Mouse (Mus musculus) hindbrain, embryonic 12.5 days (tissue): ENCODE measurements around the gene Hoxa5. TPM values are rescaled to one million over a fixed set of nuclear protein-coding genes. Genes with fewer than 3 reads are reported as not detected.

Experiments
- ATAC-seq: fragments of 200-750 bp; cut with Nextera tagmentation; 2 replicates; pipeline ENCODE4 v1.8.0; 2017; ENCODE audit warnings: moderate TSS enrichment; ENCODE audit not compliant: low FRiP score
- H3K27ac ChIP-seq: fragments of 300-500 bp; sonication (generic); 2 replicates; pipeline ENCODE4 v1.5.1; 2016; ENCODE audit warnings: mild to moderate bottlenecking
- H3K27me3 ChIP-seq: fragments of 300-500 bp; sonication (generic); 2 replicates; pipeline ENCODE4 v1.6.1; 2016; ENCODE audit warnings: mild to moderate bottlenecking
- H3K36me3 ChIP-seq: fragments of 300-500 bp; sonication (generic); 2 replicates; pipeline ENCODE4 v1.6.1; 2016; ENCODE audit warnings: mild to moderate bottlenecking
- H3K4me1 ChIP-seq: fragments of 300-500 bp; sonication (generic); 2 replicates; pipeline ENCODE4 v1.6.1; 2016
- H3K4me2 ChIP-seq: fragments of 300-500 bp; sonication (generic); replicated peaks from 2 replicates; pipeline ENCODE4 v1.6.1; 2016; ENCODE audit warnings: mild to moderate bottlenecking
- H3K4me3 ChIP-seq: fragments of 300-500 bp; sonication (generic); 2 replicates; pipeline ENCODE4 v1.5.1; 2016; ENCODE audit warnings: mild to moderate bottlenecking
- H3K9ac ChIP-seq: fragments of 300-500 bp; sonication (generic); 2 replicates; pipeline ENCODE4 v1.6.1; 2016; ENCODE audit warnings: mild to moderate bottlenecking, moderate library complexity
- H3K9me3 ChIP-seq: fragments of 300-500 bp; sonication (generic); replicated peaks from 2 replicates; pipeline ENCODE4 v1.6.1; 2016; ENCODE audit warnings: mild to moderate bottlenecking
- WGBS: fragments of 180-500 bp; shearing (Covaris S2); methylation state at CpG from one replicate; pipeline ENCODE4 v1.1.7; 2016; 5-methylcytosine and 5-hydroxymethylcytosine counted together
- polyA plus RNA-seq: library from polyadenylated mRNA; unstranded; fragments of >200 nt; fragmentation: Nextera tagmentation; extraction: Ambion mirVana; gene quantifications from 2 replicates; pipeline ENCODE4 v1.2.1, GENCODE M21; 2016

The Hoxa5 gene
- polyA plus RNA-seq, 1 experiment from 2014 or later, result 53.4 TPM

- H3K4me1 ChIP-seq, result peaks cover 9% of the 10 kb centered on the region
- H3K27me3 ChIP-seq, result peaks cover 98% of the 10 kb centered on the region
- no peaks in the 10 kb centered on the region for H3K36me3 ChIP-seq
- peak; percentile 79 for ATAC-seq
- H3K4me2 ChIP-seq, result peak overlapping the region; percentile 66
- no peaks in the 10 kb centered on the region for H3K9me3 ChIP-seq
- H3K4me3 ChIP-seq, result peak overlapping the region; percentile 52
- peak overlapping the region; percentile 59 for H3K9ac ChIP-seq
- peak overlapping the region; percentile 89 for H3K27ac ChIP-seq
- under 1% methylated on average over 43 of the region's 55 CpGs for WGBS
These were observed 12.4 kb downstream of the Hoxa5 start for GRCm38 (mm10) chr6:52191860-52192550.

- WGBS, result 2% methylated on average over 54 of the region's 102 CpGs
- Histone ChIP-seq H3K9me3 (no peaks in the 10 kb centered on the region), H3K4me3 (peak within 1 kb of the TSS; percentile 52), H3K27me3 (peaks cover 98% of the 10 kb centered on the region), H3K9ac (peak within 1 kb of the TSS; percentile 85), H3K4me1 (peaks cover 9% of the 10 kb centered on the region), H3K36me3 (no peaks in the 10 kb centered on the region), H3K27ac (peak within 1 kb of the TSS; percentile 97), H3K4me2 (peak within 1 kb of the TSS; percentile 66)
- peak; percentile 30; the same call in 1 of the 2 replicates for ATAC-seq
These were observed 13.2 kb downstream of the Hoxa5 start, which contains the start of gene Hoxa4 for GRCm38 (mm10) chr6:52190906-52191810. Hoxa4 (minus strand) TSS chr6:52191753.

- H3K4me2 ChIP-seq, result peak overlapping the region; percentile 66
- peak overlapping the region; percentile 52 for H3K4me3 ChIP-seq
- H3K4me1 ChIP-seq, result peaks cover 13% of the 10 kb centered on the region
- H3K27me3 ChIP-seq, result peaks cover 99% of the 10 kb centered on the region
- ATAC-seq, result no peak
- H3K36me3 ChIP-seq, result no peaks in the 10 kb centered on the region
- under 1% methylated on average over 23 of the region's 23 CpGs for WGBS
- H3K9ac ChIP-seq, result peak overlapping the region; percentile 85
- peak overlapping the region; percentile 97 for H3K27ac ChIP-seq
- no peaks in the 10 kb centered on the region for H3K9me3 ChIP-seq
These were observed 14.0 kb downstream of the Hoxa5 start for GRCm38 (mm10) chr6:52190410-52190809.

- Histone ChIP-seq H3K4me1 (peaks cover 13% of the 10 kb centered on the region), H3K9ac (peak overlapping the region; percentile 85), H3K36me3 (no peaks in the 10 kb centered on the region), H3K27ac (peak overlapping the region; percentile 97), H3K27me3 (peaks cover 98% of the 10 kb centered on the region), H3K4me3 (peak overlapping the region; percentile 52), H3K9me3 (no peaks in the 10 kb centered on the region), H3K4me2 (peak overlapping the region; percentile 66)
- ATAC-seq, result no peak
- 4% methylated on average over 8 of the region's 8 CpGs for WGBS
These were observed 14.5 kb downstream of the Hoxa5 start for GRCm38 (mm10) chr6:52189909-52190308.

GRCm38 (mm10) chr6:52189172-52189591 lies 15.2 kb downstream of the Hoxa5 start:
- Histone ChIP-seq H3K27ac (peak overlapping the region; percentile 97), H3K4me2 (peak overlapping the region; percentile 66), H3K9ac (peak overlapping the region; percentile 53), H3K36me3 (no peaks in the 10 kb centered on the region), H3K4me3 (peak overlapping the region; percentile 52), H3K9me3 (no peaks in the 10 kb centered on the region), H3K27me3 (peaks cover 98% of the 10 kb centered on the region), H3K4me1 (peaks cover 19% of the 10 kb centered on the region)
- no peak for ATAC-seq
- WGBS, result 9% methylated on average over 5 of the region's 5 CpGs

- H3K9me3 ChIP-seq, result no peaks in the 10 kb centered on the region
- H3K9ac ChIP-seq, result no peak overlapping the region
- WGBS, result 15% methylated on average over 1 of the region's 1 CpGs
- H3K4me2 ChIP-seq, result peak overlapping the region; percentile 66; the same call in 1 of the 2 replicates
- no peak overlapping the region for H3K4me3 ChIP-seq
- H3K27ac ChIP-seq, result peak overlapping the region; percentile 87; the same call in 1 of the 2 replicates
- no peak for ATAC-seq
- no peaks in the 10 kb centered on the region for H3K36me3 ChIP-seq
- H3K4me1 ChIP-seq, result peaks cover 21% of the 10 kb centered on the region; the same call in 1 of the 2 replicates
- H3K27me3 ChIP-seq, result peaks cover 99% of the 10 kb centered on the region
These were observed 17.9 kb downstream of the Hoxa5 start for GRCm38 (mm10) chr6:52186500-52186899.

GRCm38 (mm10) chr6:52185834-52186233 lies 18.6 kb downstream of the Hoxa5 start:
- no peak overlapping the region for H3K4me3 ChIP-seq
- 0 out of 2 replicates have a peak overlapping the region, but pooled peaks have one; percentile 14 for H3K9ac ChIP-seq
- 22% methylated on average over 3 of the region's 3 CpGs for WGBS
- peak overlapping the region; percentile 87 for H3K27ac ChIP-seq
- no peaks in the 10 kb centered on the region for H3K36me3 ChIP-seq
- H3K4me1 ChIP-seq, result peaks cover 17% of the 10 kb centered on the region; the same call in 1 of the 2 replicates
- no peaks in the 10 kb centered on the region for H3K9me3 ChIP-seq
- peak overlapping the region; percentile 88 for H3K4me2 ChIP-seq
- H3K27me3 ChIP-seq, result peaks cover 99% of the 10 kb centered on the region
- no peak for ATAC-seq

GRCm38 (mm10) chr6:52185222-52185621 lies 19.2 kb downstream of the Hoxa5 start:
- Histone ChIP-seq H3K27ac (peak overlapping the region; percentile 87), H3K4me2 (peak overlapping the region; percentile 88), H3K4me1 (peaks cover 17% of the 10 kb centered on the region; the same call in 1 of the 2 replicates), H3K36me3 (no peaks in the 10 kb centered on the region), H3K4me3 (0 out of 2 replicates have a peak overlapping the region, but pooled peaks have one; percentile 4), H3K9me3 (no peaks in the 10 kb centered on the region), H3K9ac (no peak overlapping the region), H3K27me3 (peaks cover 99% of the 10 kb centered on the region)
- no peak for ATAC-seq
- 1% methylated on average over 19 of the region's 19 CpGs for WGBS

GRCm38 (mm10) chr6:52184668-52185067 lies 19.7 kb downstream of the Hoxa5 start:
- Histone ChIP-seq H3K27me3 (peaks cover 99% of the 10 kb centered on the region), H3K9me3 (no peaks in the 10 kb centered on the region), H3K36me3 (no peaks in the 10 kb centered on the region), H3K9ac (peak overlapping the region; percentile 47), H3K4me3 (peak overlapping the region; percentile 12; the same call in 1 of the 2 replicates), H3K4me1 (peaks cover 17% of the 10 kb centered on the region; the same call in 1 of the 2 replicates), H3K4me2 (peak overlapping the region; percentile 88), H3K27ac (peak overlapping the region; percentile 87)
- ATAC-seq, result no peak
- WGBS, result 3% methylated on average over 6 of the region's 6 CpGs

GRCm38 (mm10) chr6:52183311-52184080 lies 20.9 kb downstream of the Hoxa5 start:
- Histone ChIP-seq H3K9ac (peak overlapping the region; percentile 51), H3K4me2 (peak overlapping the region; percentile 88), H3K27ac (peak overlapping the region; percentile 87), H3K27me3 (peaks cover 99% of the 10 kb centered on the region), H3K4me3 (peak overlapping the region; percentile 16), H3K36me3 (no peaks in the 10 kb centered on the region), H3K4me1 (peaks cover 17% of the 10 kb centered on the region; the same call in 1 of the 2 replicates), H3K9me3 (no peaks in the 10 kb centered on the region)
- 6% methylated on average over 10 of the region's 10 CpGs for WGBS
- no peak for ATAC-seq

- no peaks in the 10 kb centered on the region for H3K9me3 ChIP-seq
- peak overlapping the region; percentile 87 for H3K27ac ChIP-seq
- peaks cover 99% of the 10 kb centered on the region for H3K27me3 ChIP-seq
- peak overlapping the region; percentile 51 for H3K9ac ChIP-seq
- peaks cover 17% of the 10 kb centered on the region; the same call in 1 of the 2 replicates for H3K4me1 ChIP-seq
- H3K4me3 ChIP-seq, result 0 out of 2 replicates have a peak overlapping the region, but pooled peaks have one; percentile 16
- no peak for ATAC-seq
- H3K36me3 ChIP-seq, result no peaks in the 10 kb centered on the region
- H3K4me2 ChIP-seq, result peak overlapping the region; percentile 88
- 18% methylated on average over 1 of the region's 1 CpGs for WGBS
These were observed 21.6 kb downstream of the Hoxa5 start for GRCm38 (mm10) chr6:52182793-52183192.
